Mouse (Mus musculus) heart, adult 2 months (tissue): Measurements from ENCODE around the gene Jmjd4.

Experiments
- CTCF ChIP-seq: fragments of 200-600 bp; IDR thresholded peaks from 2 replicates; pipeline ENCODE4 v1.8.1; 2022; ENCODE audit warnings: antibody characterized with exemption, mild to moderate bottlenecking, moderate library complexity
- EP300 ChIP-seq: fragments of 200-500 bp; IDR thresholded peaks from 2 replicates; pipeline ENCODE4 v1.6.1; 2011; ENCODE audit warnings: low read depth, low read length, control low read depth; ENCODE audit not compliant: insufficient read depth
- POLR2A ChIP-seq: fragments of 200-500 bp; IDR thresholded peaks from 2 replicates; pipeline ENCODE4 v1.6.1; 2011; ENCODE audit warnings: mild to moderate bottlenecking, low read depth, low read length, control low read depth; ENCODE audit not compliant: insufficient read depth

DNA sequence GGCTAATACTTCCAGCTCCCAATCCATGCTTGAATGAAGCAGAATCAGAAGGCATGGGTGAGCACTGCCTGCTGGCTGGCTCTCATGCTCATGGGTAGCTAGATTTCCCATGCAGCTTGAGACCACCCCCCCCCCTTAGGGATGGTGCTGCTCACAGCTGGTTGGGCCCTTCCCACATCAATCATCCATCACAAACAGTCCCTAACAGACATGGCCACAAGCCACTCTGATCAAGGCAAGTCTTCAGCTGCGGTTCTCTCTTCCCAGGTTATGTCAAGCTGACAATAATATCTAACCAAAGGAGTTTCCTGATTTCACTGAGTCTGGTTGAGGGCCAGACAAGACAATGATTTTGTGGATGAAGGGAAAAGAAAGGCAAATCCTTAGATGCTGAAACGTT is 49.0 kb upstream of the Jmjd4 start:
- no peak for TF ChIP-seq POLR2A
- no peak for TF ChIP-seq CTCF
- TF ChIP-seq EP300 = no peak
